11 mouse cellular contexts compared by ENCODE assay signal in genomic region chr5:92983942-92984341, GRCm38 (mm10).
DNase-seq lines count a peak whose midpoint lies in the region; ATAC-seq and TF ChIP-seq lines count a peak whose summit lies in the region.
"Had no signal": no experiment of that assay in that cellular context is flagged by ENCODE, and none has a peak within 500 bp of the region (broad histone marks: within the 10 kb centered on the region; RNA-seq: fewer than 3 reads in every experiment).

No protein-coding gene starts in this region.

- H3K9ac ChIP-seq in CH12.LX (ENCODE audit: insufficient read depth, low read depth) (no peak overlapping the region), ES-E14 (ENCODE audit: insufficient read depth, low read depth, low read length, poor library complexity, severe bottlenecking) (no peak overlapping the region)
- H3K9ac ChIP-seq in heart, embryonic 12.5 days, result no peak overlapping the region
- H3K9ac ChIP-seq: limb, embryonic 13.5 days had no signal

- TF ChIP-seq CTCF in left cerebral cortex, adult 2 months (IDR thresholded peaks at IDR 0.05), result peak; percentile 19
- peak; percentile 28 to 46; a peak in 3 of 4 replicates for TF ChIP-seq CTCF in CH12.LX (conservative IDR thresholded peaks at IDR 0.05 in 1 of 2, IDR thresholded peaks at IDR 0.05 in 1 of 2; ENCODE audit: low read depth in 2 of 2, low read length in 2 of 2)

- dilution Hi-C loops in CH12.LX (cut with MboI; ENCODE audit: extremely low pct_ligation_motif_present, extremely low pct_unique_long_range_greater_than_20kb, low sequenced_read_pairs), result no loop called here

- in situ Hi-C loops in CH12.LX (cut with MboI; ENCODE audit: low pct_ligation_motif_present, low pct_unique_long_range_greater_than_20kb, low sequenced_read_pairs) (no loop called here), ES-E14 (cut with MboI; ENCODE audit: low sequenced_read_pairs in 2 of 2, unreplicated experiment in 2 of 2) (no loop called here)

- H3K79me2 ChIP-seq in CH12.LX (replicated peaks; ENCODE audit: control insufficient read depth, extremely low read depth, insufficient read depth, poor library complexity, severe bottlenecking), result no peaks in the 10 kb centered on the region

- no peak overlapping the region for H3K4me3 ChIP-seq in left cerebral cortex, adult 2 months
- H3K4me3 ChIP-seq in CH12.LX (replicated peaks in 1 of 3; ENCODE audit: low read depth in 2 of 3, low read length in 2 of 3, poor library complexity in 1 of 3) (no peak overlapping the region), ES-E14 (ENCODE audit: insufficient read depth in 1 of 2, low read depth in 1 of 2, low read length in 2 of 2, poor library complexity in 1 of 2, severe bottlenecking in 1 of 2) (no peak overlapping the region)
- no peak overlapping the region for H3K4me3 ChIP-seq in embryonic facial prominence, embryonic 10.5 days
- H3K4me3 ChIP-seq in heart, embryonic 12.5 days, result no peak overlapping the region
- H3K4me3 ChIP-seq: heart, embryonic 10.5 days; limb, embryonic 13.5 days; megakaryocyte, embryonic 14.5 days had no signal

- H3K27me3 ChIP-seq in CH12.LX (replicated peaks), result peaks cover 2% of the 10 kb centered on the region
- H3K27me3 ChIP-seq in embryonic facial prominence, embryonic 10.5 days (replicated peaks; ENCODE audit: low read depth, poor library complexity, severe bottlenecking), result no peaks in the 10 kb centered on the region
- H3K27me3 ChIP-seq in heart, embryonic 12.5 days (replicated peaks), result no peaks in the 10 kb centered on the region
- H3K27me3 ChIP-seq: limb, embryonic 13.5 days had no signal

- TF ChIP-seq POLR2A in CH12.LX (IDR thresholded peaks at IDR 0.05; ENCODE audit: low read depth, low read length), result no peak

- H3K9me3 ChIP-seq in CH12.LX (replicated peaks; ENCODE audit: low read length), result peaks cover 2% of the 10 kb centered on the region
- H3K9me3 ChIP-seq in ES-E14 (ENCODE audit: control insufficient read depth, insufficient read depth, low read depth, low read length), result no peaks in the 10 kb centered on the region
- H3K9me3 ChIP-seq in embryonic facial prominence, embryonic 10.5 days, result no peaks in the 10 kb centered on the region
- 0 out of 2 replicates have a peak, but pooled peaks cover 2% of the 10 kb centered on the region for H3K9me3 ChIP-seq in heart, embryonic 12.5 days (replicated peaks)
- H3K9me3 ChIP-seq: heart, embryonic 10.5 days; limb, embryonic 13.5 days had no signal

- H3K4me1 ChIP-seq in CH12.LX (ENCODE audit: control insufficient read depth in 1 of 2, insufficient read depth in 2 of 2) (no peaks in the 10 kb centered on the region), ES-E14 (ENCODE audit: control insufficient read depth in 2 of 2, insufficient read depth in 2 of 2, low read length in 2 of 2, poor library complexity in 1 of 2) (peaks cover 0 to 16% of the 10 kb centered on the region in 2 experiments; a peak in 3 of 4 replicates)
- H3K4me1 ChIP-seq in embryonic facial prominence, embryonic 10.5 days, result peaks cover 24% of the 10 kb centered on the region
- peaks cover 13% of the 10 kb centered on the region for H3K4me1 ChIP-seq in heart, embryonic 12.5 days (replicated peaks)

- intact Hi-C loops in left cerebral cortex, adult 2 months (cut with DNase I), result no loop called here

- no peak for DNase-seq in left cerebral cortex, adult 2 months (ENCODE audit: extremely low spot score in 1 of 2, low spot score in 2 of 2)
- DNase-seq in left cerebral cortex, adult 9 months (ENCODE audit: low spot score in 2 of 2), result no peak
- peak; percentile 33 for DNase-seq in CH12.LX (ENCODE audit: extremely low read depth)
- peak; percentile 75 for DNase-seq in ES-E14 (ENCODE audit: low read depth, low spot score)
- DNase-seq in embryonic facial prominence, embryonic 10.5 days (ENCODE audit: low spot score), result peak; percentile 25
- DNase-seq in spleen, postnatal 14 days (ENCODE audit: low spot score in 2 of 2), result no peak
- DNase-seq: cerebellum, adult 9-11 months had no signal

- TF ChIP-seq EP300 in CH12.LX (IDR thresholded peaks at IDR 0.05; ENCODE audit: low read length), result no peak

- no peak for ATAC-seq in heart, embryonic 12.5 days (ENCODE audit: insufficient number of reproducible peaks, low FRiP score)

- H3K4me2 ChIP-seq in CH12.LX (ENCODE audit: insufficient read depth, low read depth, poor library complexity, severe bottlenecking), result no peak overlapping the region
- no peak overlapping the region for H3K4me2 ChIP-seq in heart, embryonic 12.5 days
- H3K4me2 ChIP-seq: limb, embryonic 13.5 days had no signal

- no peak overlapping the region for H3K27ac ChIP-seq in left cerebral cortex, adult 2 months
- H3K27ac ChIP-seq in CH12.LX (ENCODE audit: insufficient read depth, low read depth) (no peak overlapping the region), ES-E14 (ENCODE audit: insufficient read depth, low read depth, low read length, poor library complexity, severe bottlenecking) (no peak overlapping the region)
- H3K27ac ChIP-seq in embryonic facial prominence, embryonic 10.5 days (replicated peaks), result no peak overlapping the region
- H3K27ac ChIP-seq in heart, embryonic 12.5 days (ENCODE audit: poor library complexity, severe bottlenecking), result no peak overlapping the region
- H3K27ac ChIP-seq: heart, embryonic 10.5 days; limb, embryonic 13.5 days had no signal

- H3K36me3 ChIP-seq in CH12.LX (replicated peaks in 1 of 2; ENCODE audit: control insufficient read depth in 1 of 2, insufficient read depth in 1 of 2, low read length in 1 of 2) (no peaks in the 10 kb centered on the region), ES-E14 (ENCODE audit: control insufficient read depth, insufficient read depth, low read length, poor library complexity, severe bottlenecking) (no peaks in the 10 kb centered on the region)
- no peaks in the 10 kb centered on the region for H3K36me3 ChIP-seq in embryonic facial prominence, embryonic 10.5 days (replicated peaks)
- H3K36me3 ChIP-seq in heart, embryonic 12.5 days, result no peaks in the 10 kb centered on the region
- H3K36me3 ChIP-seq: heart, embryonic 10.5 days; limb, embryonic 13.5 days had no signal

- peak; percentile 29 for TF ChIP-seq RAD21 in CH12.LX (IDR thresholded peaks at IDR 0.05; ENCODE audit: low read depth, low read length)

- WGBS in embryonic facial prominence, embryonic 10.5 days, result 30% methylated on average over 2 of the region's 2 CpGs
- WGBS in heart, embryonic 12.5 days, result 30% methylated on average over 2 of the region's 2 CpGs

TF ChIP-seq in CH12.LX, 34 proteins besides CTCF, POLR2A, EP300 and RAD21:
- peak; percentile 25; the same call in 1 of the 2 replicates for TF ChIP-seq SMC3 (IDR thresholded peaks at IDR 0.05; ENCODE audit: low read depth, low read length)
- no peak for TF ChIP-seq KAT2A (IDR thresholded peaks at IDR 0.05; ENCODE audit: insufficient replicate concordance, low read length)
- no peak for TF ChIP-seq USF1 (IDR thresholded peaks at IDR 0.05; ENCODE audit: low read depth, low read length)
- TF ChIP-seq GABPA (IDR thresholded peaks at IDR 0.05; ENCODE audit: insufficient replicate concordance, low read depth, low read length), result no peak

TF ChIP-seq in ES-E14, 5 proteins besides CTCF, POLR2A, EP300 and RAD21:
- no peak for TF ChIP-seq MAFK (IDR thresholded peaks at IDR 0.05; ENCODE audit: insufficient read depth, low read depth, low read length)
- no peak for TF ChIP-seq CHD2 (IDR thresholded peaks at IDR 0.05; ENCODE audit: low read depth, low read length)
- TF ChIP-seq ZNF384 (IDR thresholded peaks at IDR 0.05; ENCODE audit: low read depth, low read length), result no peak
- no peak for TF ChIP-seq HCFC1 (IDR thresholded peaks at IDR 0.05; ENCODE audit: borderline replicate concordance, insufficient read depth, low read length)
- peak; percentile 81; the same call in 1 of the 2 replicates for TF ChIP-seq ZC3H11A (IDR thresholded peaks at IDR 0.05; ENCODE audit: borderline replicate concordance, low read depth, low read length)

Comparison
In these comparisons a context has a peak if more than half of its experiments do, and no peak if none do; other contexts are left out.
1. DNase-seq: peak in CH12.LX (single experiment), ES-E14 (single experiment) and embryonic facial prominence, embryonic 10.5 days (single experiment); none in left cerebral cortex, adult 2 months (0 of 2), left cerebral cortex, adult 9 months (0 of 2) and spleen, postnatal 14 days (0 of 2).